Mouse (Mus musculus): ENCODE measurements around the gene Gm37596. TPM values are rescaled to one million over a fixed set of nuclear protein-coding genes. Genes with fewer than 3 reads are reported as not detected.
"Not testable (repeated sequence)": the region's sequence is repeated elsewhere in the genome, so short reads cannot be mapped to it uniquely, and the experiment has no call there.

Gene Gm37596
- total RNA-seq (2014; rRNA removed) (not detected in 2 replicates), polyA plus RNA-seq (2015; fragmentation: Nextera tagmentation; extraction: Ambion mirVana) (not detected in 2 replicates)

DNA sequence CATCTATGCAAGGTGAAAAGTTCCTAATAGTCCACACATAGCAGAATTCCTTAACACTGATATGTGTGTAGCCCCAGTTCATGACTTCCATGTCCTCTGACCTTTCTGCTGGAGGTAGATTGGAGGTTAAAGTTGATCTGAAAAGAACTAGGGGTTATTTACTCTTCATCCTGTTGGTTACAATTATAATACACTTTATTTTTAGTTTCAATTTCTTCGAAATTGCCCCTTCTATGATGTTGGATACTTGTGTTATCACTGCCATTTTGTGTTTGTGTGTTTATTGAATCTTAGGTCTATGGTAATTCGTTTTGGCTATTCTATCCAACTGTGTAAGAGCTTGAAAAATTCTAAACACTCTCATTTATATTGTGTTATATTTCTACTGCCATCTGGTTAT is at the start of gene Gm37596:
Gene Gm37596 (minus strand): TSS at position 101 of the 400 bp plus-strand sequence.
- not testable (repeated sequence) for H3K27me3 ChIP-seq (ENCODE audit: insufficient read depth, low read length); ATAC-seq; H3K4me3 ChIP-seq (ENCODE audit: low read depth, low read length); H3K4me1 ChIP-seq (ENCODE audit: insufficient read depth); H3K9ac ChIP-seq; H3K9me3 ChIP-seq (ENCODE audit: low read length); H3K4me2 ChIP-seq (ENCODE audit: low read depth); H3K27ac ChIP-seq (ENCODE audit: low read depth, low read length); H3K36me3 ChIP-seq (ENCODE audit: insufficient read depth); DNase-seq
- 46% methylated on average over 1 of the region's 2 CpGs for WGBS

DNA sequence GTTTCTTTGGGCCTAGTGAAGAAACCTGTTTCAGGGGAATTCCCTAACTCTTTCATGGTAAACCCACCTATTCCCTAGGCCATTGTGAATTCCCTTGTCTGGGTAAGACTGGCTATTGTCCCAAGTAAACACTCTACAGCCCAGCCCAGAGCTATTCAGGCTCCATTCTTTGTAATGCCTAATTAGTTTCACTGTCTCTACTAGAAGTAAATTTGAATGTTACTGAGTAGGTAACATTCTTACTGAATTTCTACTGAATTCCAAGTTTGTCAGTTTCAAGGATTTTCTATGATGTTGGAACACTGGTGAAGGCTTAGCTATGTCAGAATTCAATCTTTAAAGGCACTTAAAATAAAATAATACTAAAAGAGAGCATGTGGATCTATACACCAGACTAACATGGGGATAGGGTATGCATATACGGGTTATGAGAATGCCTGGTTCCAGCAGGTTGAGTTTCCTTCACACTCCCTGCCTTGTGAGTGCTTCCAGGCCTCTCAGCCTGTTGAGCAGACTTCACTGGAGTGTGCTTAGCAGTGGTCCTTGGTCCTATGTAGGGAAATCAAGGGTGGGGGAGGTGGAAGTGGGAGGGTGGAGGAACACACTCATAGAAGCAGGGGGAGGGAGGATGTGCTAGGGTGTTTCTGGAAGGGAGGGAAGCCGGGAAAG is 16.2 kb upstream of the Gm37596 start:
- not testable (repeated sequence) for DNase-seq

DNA sequence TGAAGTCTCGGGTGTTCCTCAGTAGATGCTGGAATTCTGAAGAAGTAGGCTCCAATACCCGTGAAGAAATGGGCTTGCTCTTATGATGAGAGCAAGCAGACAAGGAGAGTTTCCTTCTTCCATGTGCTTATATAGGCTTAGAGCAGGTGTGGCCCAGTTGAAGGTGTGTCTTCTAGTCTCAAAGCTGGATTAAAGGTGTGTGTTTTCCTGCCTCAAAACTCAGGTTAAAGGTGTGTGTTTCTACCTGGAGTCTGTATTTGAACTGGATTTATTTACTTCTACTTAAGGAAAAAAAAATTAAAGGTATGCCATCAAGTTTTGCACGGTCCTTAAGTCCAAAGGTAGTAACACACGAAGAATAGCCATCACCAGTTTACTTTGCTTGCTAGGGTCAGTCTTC is 16.7 kb downstream of the Gm37596 start, which contains the start of gene Tdpoz1:
Gene Tdpoz1 (minus strand): TSS at position 101 of the 400 bp plus-strand sequence.
- not testable (repeated sequence) for H3K4me2 ChIP-seq (ENCODE audit: low read depth); H3K36me3 ChIP-seq (ENCODE audit: insufficient read depth); H3K27me3 ChIP-seq (ENCODE audit: insufficient read depth, low read length); ATAC-seq; DNase-seq; H3K9ac ChIP-seq; H3K27ac ChIP-seq (ENCODE audit: low read depth, low read length); H3K4me3 ChIP-seq (ENCODE audit: low read depth, low read length); H3K9me3 ChIP-seq (ENCODE audit: low read length); H3K4me1 ChIP-seq (ENCODE audit: insufficient read depth)
- WGBS = 82% methylated on average over 2 of the region's 4 CpGs

More for the DNA sequence above, 16.2 kb upstream of the Gm37596 start:
- ATAC-seq; H3K9me3 ChIP-seq (ENCODE audit: low read length); H3K9ac ChIP-seq; H3K4me1 ChIP-seq (ENCODE audit: insufficient read depth); H3K4me2 ChIP-seq (ENCODE audit: low read depth); H3K27ac ChIP-seq (ENCODE audit: low read depth, low read length); H3K36me3 ChIP-seq (ENCODE audit: insufficient read depth); H3K27me3 ChIP-seq (ENCODE audit: insufficient read depth, low read length); H3K4me3 ChIP-seq (ENCODE audit: low read depth, low read length): not testable (repeated sequence)
- 87% methylated on average over 2 of the region's 2 CpGs for WGBS

DNA sequence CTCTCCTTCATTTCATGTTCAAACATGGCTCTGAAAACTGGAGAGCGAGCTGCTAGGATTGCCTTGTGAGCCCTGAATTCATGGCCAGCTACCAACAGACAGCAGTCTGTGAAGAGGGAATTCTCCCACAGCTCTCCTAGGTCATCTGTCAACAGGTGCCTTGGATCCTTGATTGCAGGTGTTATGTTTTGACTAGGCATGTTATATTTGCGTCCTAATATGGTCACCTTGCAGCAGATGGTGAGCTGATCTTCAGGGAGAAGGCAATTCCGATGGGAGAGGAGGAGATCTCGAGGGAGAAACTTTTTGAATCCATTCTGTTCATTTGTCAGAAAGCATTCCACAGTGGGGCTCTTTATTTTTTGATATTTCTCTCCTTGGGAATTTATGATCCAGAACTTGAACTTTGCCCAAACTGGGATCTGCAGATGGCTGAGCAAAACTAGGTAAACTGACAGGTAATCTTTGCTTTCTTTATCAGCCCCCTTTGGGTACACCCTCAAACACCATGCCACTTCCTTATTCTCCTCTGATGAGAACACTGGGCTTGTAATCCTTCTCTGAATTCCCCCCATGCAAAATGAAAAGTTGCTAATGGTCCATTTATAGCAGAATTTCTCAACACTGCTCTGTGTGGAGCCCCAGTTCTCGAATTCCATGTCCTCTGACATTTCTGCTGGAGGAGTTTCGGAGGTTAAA is 21.9 kb downstream of the Gm37596 start:
- not testable (repeated sequence) for H3K9ac ChIP-seq; H3K27me3 ChIP-seq (ENCODE audit: insufficient read depth, low read length); H3K4me2 ChIP-seq (ENCODE audit: low read depth); H3K9me3 ChIP-seq (ENCODE audit: low read length); H3K4me1 ChIP-seq (ENCODE audit: insufficient read depth); H3K27ac ChIP-seq (ENCODE audit: low read depth, low read length); DNase-seq; H3K36me3 ChIP-seq (ENCODE audit: insufficient read depth); ATAC-seq; H3K4me3 ChIP-seq (ENCODE audit: low read depth, low read length)
- 73% methylated on average over 5 of the region's 6 CpGs for WGBS

DNA sequence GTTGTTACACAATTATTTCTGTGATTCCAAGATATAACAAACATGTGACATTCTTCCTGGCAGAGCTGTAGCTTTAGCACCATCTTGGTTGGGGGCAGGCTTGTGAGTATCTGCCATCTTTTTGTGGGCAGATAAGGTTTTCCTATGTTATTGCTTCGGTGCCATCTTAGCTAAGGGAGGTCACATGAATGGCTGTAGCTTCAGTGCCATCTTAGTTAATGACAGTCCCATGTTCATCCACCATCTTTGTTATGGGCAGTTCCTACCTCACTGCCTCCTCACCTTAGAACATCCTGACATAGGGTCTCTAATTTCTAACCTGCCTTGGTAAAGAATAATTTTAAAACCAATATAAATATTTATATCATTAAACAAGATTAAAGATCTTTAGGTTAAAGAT is 38.6 kb downstream of the Gm37596 start:
- Histone ChIP-seq H3K4me3 (ENCODE audit: low read depth, low read length) (no peak overlapping the region), H3K9ac (no peak overlapping the region), H3K4me1 (ENCODE audit: insufficient read depth) (no peaks in the 10 kb centered on the region), H3K27me3 (ENCODE audit: insufficient read depth, low read length) (no peaks in the 10 kb centered on the region), H3K36me3 (ENCODE audit: insufficient read depth) (no peaks in the 10 kb centered on the region), H3K4me2 (ENCODE audit: low read depth) (no peak overlapping the region), H3K27ac (ENCODE audit: low read depth, low read length) (no peak overlapping the region), H3K9me3 (ENCODE audit: low read length) (no peaks in the 10 kb centered on the region)
- no peak for TF ChIP-seq CTCF (IDR thresholded peaks at IDR 0.05; ENCODE audit: low read depth)
- WGBS = 79% methylated on average over 1 of the region's 1 CpGs
- no peak for ATAC-seq
- DNase-seq = no peak

DNA sequence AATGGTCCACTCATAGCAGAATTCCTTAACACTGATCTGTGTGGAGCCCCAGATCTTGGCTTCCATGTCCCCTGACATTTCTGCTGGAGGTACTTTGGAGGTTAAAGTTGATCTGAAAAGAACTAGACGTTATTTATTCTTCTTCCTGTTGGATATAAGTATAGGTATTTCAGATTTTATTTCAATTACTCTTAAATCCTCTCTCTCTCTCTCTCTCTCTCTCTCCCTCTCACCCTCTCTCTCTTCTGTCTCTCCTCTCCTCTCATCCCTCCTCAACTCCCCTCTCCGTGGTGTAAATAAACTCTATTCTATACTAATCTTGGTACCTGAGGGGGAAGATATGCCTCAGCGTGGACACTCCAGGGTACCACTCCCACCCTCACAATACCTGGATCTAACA is 40.3 kb downstream of the Gm37596 start, which contains the start of gene Tdpoz2:
Gene Tdpoz2 (minus strand): TSS at position 101 of the 400 bp plus-strand sequence.
- H3K4me3 ChIP-seq (ENCODE audit: low read depth, low read length) = no peak within 1 kb of the TSS
- H3K36me3 ChIP-seq (ENCODE audit: insufficient read depth) = no peaks in the 10 kb centered on the region
- H3K4me2 ChIP-seq (ENCODE audit: low read depth) = no peak within 1 kb of the TSS
- no peak within 1 kb of the TSS for H3K27ac ChIP-seq (ENCODE audit: low read depth, low read length)
- no peak within 1 kb of the TSS for H3K9ac ChIP-seq
- H3K27me3 ChIP-seq (ENCODE audit: insufficient read depth, low read length) = no peaks in the 10 kb centered on the region
- no peak for TF ChIP-seq CTCF (IDR thresholded peaks at IDR 0.05; ENCODE audit: low read depth)
- H3K9me3 ChIP-seq (ENCODE audit: low read length) = no peaks in the 10 kb centered on the region
- ATAC-seq = no peak
- DNase-seq = no peak
- no peaks in the 10 kb centered on the region for H3K4me1 ChIP-seq (ENCODE audit: insufficient read depth)
- 82% methylated on average over 3 of the region's 3 CpGs for WGBS

Other genes starting within 250 kb of the Gm37596 start
- gene Tchhl1, start 224.3 kb downstream of the Gm37596 start, total RNA-seq (2014; rRNA removed) = not detected in 2 replicates
- gene Tchhl1, start 224.3 kb downstream of the Gm37596 start, polyA plus RNA-seq (2015; fragmentation: Nextera tagmentation; extraction: Ambion mirVana) = not detected in 2 replicates
- 9.8 and 17.1 TPM in 2 replicates for gene S100a11, start 172.6 kb downstream of the Gm37596 start, total RNA-seq (2014; rRNA removed)
- 169 and 172 TPM in 2 replicates for gene S100a11, start 172.6 kb downstream of the Gm37596 start, polyA plus RNA-seq (2015; fragmentation: Nextera tagmentation; extraction: Ambion mirVana)
- 139 and 198 TPM in 2 replicates for gene S100a10, start 138.0 kb downstream of the Gm37596 start, total RNA-seq (2014; rRNA removed)
- 187 and 244 TPM in 2 replicates for gene S100a10, start 138.0 kb downstream of the Gm37596 start, polyA plus RNA-seq (2015; fragmentation: Nextera tagmentation; extraction: Ambion mirVana)
- gene Tdpoz2, start 40.4 kb downstream of the Gm37596 start, total RNA-seq (2014; rRNA removed) = not detected in 2 replicates
- gene Tdpoz2, start 40.4 kb downstream of the Gm37596 start, polyA plus RNA-seq (2015; fragmentation: Nextera tagmentation; extraction: Ambion mirVana) = not detected in 2 replicates
- gene Tdpoz1, start 16.8 kb downstream of the Gm37596 start, total RNA-seq (2014; rRNA removed) = not detected in 2 replicates
- gene Tdpoz1, start 16.8 kb downstream of the Gm37596 start, polyA plus RNA-seq (2015; fragmentation: Nextera tagmentation; extraction: Ambion mirVana) = not detected in 2 replicates
- gene Gm5773, start 79.9 kb upstream of the Gm37596 start, total RNA-seq (2014; rRNA removed) = not detected in 2 replicates
- gene Gm5773, start 79.9 kb upstream of the Gm37596 start, polyA plus RNA-seq (2015; fragmentation: Nextera tagmentation; extraction: Ambion mirVana) = not detected in 2 replicates
- gene Tdpoz4, start 103.3 kb upstream of the Gm37596 start, total RNA-seq (2014; rRNA removed) = not detected in 2 replicates
- not detected in 2 replicates for gene Tdpoz4, start 103.3 kb upstream of the Gm37596 start, polyA plus RNA-seq (2015; fragmentation: Nextera tagmentation; extraction: Ambion mirVana)
- gene Tdpoz3, start 132.9 kb upstream of the Gm37596 start, total RNA-seq (2014; rRNA removed) = not detected in 2 replicates
- gene Tdpoz3, start 132.9 kb upstream of the Gm37596 start, polyA plus RNA-seq (2015; fragmentation: Nextera tagmentation; extraction: Ambion mirVana) = not detected in 2 replicates